Mouse (Mus musculus): ENCODE measurements around the gene Dok5.

Dok5 gene

DNA sequence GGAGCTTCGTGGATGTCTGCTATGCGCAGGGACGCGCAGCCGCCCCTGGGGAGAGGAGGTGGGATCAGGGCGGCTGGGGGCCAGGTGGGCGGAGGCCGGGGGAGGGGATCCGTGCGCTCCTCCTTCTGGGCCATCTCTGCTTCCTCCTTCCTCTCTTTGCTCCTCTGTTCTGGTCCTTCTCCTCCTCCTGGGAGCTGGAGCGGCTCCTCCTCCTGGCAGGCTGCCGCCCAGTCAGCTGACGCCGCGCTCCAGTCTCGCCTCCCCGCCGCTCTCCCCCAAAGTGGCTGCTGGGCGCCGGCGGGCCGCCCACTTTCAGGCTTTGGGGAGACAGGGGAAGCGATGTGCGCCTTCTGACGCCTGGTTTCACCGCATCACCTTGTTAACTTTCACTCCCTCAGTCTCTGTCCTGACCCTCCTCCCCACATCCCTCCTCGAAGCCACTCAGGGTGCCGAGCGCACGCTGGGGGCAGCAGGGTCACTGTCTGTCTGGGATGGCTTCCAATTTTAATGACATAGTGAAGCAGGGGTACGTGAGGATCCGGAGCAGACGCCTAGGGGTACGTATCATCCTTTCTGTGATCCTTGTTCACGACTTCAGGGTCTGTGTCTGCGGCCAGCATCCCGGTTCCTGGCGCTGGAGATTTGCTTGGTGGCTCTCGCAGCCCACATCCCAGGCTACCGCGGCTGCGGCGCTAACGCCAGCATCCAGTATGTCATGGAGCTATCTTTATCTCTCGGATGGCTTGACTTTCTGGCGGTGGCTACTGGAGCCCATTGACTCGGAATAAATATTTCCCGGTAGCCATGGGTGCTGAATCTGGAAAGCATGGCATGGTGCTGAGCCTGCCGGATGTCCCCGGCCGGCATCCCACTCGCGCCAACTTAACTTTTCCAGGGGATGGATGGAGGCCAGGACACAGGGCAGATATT lies at the start of gene Dok5:
TSS of gene Dok5 (plus strand) at position 176 of the 930 bp plus-strand sequence.
- in situ Hi-C loops (cut with MboI, MseI): no loop called here

DNA sequence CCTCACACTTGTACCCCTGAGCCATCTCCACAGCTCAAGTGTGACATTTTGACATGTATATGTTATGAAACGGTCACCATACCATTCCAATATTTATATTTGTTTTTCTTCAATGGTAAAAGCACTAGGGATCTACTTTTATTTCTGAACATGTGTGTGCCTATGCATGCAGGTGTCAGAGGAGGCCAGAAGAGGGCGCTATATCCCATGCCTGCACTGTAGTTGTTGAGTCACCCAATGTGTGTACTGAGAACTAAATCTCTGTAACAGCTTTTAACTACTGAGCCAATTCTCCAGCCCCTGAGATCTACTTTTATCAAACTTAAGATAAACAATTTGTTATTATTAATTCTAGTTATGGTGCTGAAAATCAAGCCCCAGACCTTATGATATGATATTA lies 48.2 kb upstream of the Dok5 start:
- in situ Hi-C loops (cut with MboI, MseI): no loop called here

DNA sequence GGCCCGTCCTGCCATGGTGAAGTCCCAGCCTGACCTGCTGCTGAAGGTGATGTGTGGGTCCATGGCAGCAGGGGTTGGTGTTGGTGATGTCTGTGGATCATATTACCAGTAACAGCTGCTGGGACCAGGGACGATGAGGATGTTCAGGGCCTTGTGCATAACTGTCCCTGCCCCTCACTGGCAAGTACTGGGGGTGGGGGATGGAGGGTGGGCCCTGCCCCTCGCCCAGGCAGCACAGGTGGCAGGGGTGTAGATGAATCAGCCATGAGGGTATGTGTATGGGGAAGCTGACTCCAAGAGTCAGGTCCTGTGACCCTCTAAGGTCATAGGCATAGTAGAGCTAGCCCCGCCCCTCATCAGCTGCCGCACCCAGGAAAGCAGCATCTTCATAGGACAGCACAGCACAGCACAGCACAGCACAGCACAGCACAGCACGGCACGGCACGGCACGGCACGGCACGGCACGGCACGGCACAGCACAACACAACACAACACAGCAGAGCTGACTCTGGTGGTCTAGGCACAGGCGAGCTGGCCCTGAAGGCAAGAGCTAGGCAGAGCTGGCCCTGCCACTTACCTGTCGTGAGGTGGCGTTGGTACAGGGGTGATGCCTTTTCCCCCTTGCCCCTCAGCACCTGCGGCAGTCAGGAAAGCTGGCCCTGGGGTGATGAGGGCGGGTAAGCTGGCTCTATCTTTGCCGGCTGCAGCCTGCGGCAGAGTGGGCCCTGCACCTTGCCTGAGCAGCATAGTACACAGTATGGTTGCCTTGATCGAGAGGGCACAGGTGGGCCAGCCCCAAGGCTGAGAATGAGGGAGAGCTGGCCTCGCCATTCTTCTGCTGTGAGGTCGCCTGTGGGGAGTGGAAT lies 36.3 kb upstream of the Dok5 start:
- in situ Hi-C loops (cut with MboI, MseI): no loop called here

DNA sequence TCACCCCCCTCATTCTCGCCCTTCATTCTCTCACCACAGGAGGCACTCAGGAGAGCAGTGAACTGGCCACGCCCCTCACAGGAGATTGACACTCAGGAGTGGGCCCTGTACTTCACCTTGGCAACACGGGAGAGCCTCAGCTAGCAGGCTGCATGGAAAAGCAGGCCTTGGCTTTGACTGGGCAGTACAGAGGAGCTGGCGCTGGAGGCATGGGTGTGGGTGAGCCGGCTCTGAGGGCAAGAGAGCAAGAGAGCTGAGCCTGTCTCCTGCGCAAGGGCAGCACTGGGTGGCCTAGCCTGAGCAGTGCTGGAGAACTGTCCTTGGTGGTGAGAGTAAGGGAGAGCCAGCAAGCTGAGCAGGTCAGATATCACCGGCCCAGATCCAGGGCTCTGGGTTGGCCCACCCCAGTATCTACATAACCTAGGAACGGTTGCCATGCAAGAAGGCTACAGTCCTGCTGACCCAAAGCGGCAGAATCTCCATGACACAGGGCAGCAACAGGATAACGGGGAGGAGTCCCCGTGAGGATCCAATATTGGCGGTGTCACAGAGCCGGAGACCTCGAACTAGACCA lies 35.6 kb upstream of the Dok5 start:
- in situ Hi-C loops (cut with MboI, MseI): no loop called here

DNA sequence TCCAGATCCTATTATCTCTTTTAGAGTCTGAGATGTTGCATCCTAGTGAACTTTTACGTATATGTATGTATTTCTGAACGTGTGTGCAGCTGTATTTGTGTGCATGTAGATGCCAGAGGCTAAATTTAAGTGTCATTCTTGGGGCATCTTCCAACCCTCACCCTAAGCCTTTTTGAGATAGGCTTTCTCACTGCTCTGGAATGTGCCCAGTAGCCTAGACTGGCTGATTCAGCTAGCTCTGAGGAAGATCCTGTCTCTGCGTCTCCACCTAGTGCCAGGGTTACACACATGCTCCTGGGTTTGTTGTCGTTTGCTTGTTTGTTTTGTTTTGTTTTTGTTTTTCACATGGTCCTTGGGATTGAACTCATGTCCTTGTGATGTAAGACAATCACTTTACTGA lies 31.1 kb upstream of the Dok5 start:
- in situ Hi-C loops (cut with MboI, MseI): no loop called here

DNA sequence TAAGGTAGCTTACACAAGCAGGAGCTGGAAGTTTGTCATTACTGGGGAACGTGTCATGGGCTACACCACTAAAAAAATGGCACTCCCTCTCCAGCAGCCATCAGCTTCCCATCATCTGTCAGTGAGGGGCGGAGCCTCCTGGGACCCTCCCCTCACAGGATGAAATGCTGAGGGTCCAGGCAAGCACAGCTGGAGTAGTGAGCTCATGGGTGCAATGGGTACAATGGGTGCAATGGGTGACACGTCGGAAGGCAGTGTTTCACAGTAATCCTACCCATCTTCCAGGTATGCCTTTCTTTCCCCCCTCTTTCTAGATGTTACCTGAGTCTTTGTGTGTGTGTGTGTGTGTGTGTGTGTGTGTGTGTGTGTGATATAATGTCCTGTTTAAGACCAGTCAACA lies 25.1 kb upstream of the Dok5 start:
- in situ Hi-C loops (cut with MboI, MseI): no loop called here

DNA sequence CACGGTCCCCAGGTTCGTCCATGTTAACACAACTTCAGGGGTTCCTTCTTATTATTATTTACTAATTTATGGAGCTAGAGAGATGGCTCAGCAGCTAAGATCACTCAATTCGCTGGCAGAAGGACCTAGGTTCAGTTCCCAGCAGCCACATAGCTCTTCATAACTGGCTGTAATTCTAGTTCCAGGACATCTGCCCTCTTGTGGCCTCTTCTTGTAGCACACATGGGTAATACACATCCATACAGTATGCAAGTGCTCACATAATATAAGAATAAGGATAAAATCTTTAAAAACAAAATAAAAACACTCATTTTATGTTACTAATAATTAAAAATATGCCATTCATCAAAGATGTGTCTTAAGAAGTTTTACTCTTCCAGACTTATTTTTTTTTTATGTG lies 23.9 kb upstream of the Dok5 start:
- in situ Hi-C loops (cut with MboI, MseI): no loop called here

DNA sequence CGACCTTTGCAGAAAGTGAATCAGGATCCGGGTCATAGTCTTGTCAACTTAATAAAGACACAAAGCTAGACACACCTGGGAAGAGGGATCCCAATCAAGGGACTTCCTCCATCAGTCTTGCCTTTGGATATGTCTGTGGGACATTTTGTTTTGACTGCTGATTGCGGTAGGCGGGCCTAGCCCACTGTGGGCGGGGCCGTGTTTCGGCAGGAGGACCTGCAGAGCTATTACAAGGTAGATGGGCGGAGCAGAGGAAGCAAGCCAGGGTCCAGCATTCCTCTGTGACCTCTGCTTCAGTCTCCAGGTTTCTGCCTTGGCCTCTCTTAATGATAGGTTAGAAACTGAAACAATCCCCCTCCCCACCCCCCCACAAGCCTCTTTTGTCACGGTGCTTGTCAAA lies 22.7 kb upstream of the Dok5 start:
- in situ Hi-C loops (cut with MboI, MseI): no loop called here

DNA sequence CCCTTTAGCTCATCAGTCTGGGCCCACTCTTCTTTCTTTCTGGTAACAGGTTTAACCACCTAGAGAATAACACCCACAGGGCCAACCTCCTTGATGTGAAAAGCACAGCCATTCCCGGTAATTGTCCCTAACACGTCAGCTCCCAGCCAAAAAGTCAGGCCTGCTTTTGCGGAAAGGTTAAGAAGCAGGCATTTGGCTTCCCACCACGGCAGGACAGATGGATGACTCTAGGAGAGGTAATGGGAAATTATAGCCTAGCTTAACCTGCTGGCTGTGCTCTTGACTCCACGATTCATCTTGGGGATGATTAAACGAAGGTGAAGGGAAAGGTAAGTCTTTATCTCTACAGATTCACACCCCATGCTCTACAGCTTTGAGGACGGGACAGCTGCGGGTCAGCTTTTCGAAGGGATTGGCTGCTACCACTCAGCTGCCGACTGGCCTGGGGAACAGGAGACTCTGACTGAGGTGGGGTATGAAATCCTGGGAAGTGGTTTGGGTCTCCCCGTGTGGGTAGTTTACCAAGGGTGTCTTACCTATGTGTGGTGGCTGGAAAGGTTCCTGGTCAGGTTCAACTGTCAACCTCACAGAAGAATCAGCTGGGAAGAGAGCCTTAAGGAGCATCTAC lies 18.8 kb upstream of the Dok5 start:
- in situ Hi-C loops (cut with MboI, MseI): no loop called here

DNA sequence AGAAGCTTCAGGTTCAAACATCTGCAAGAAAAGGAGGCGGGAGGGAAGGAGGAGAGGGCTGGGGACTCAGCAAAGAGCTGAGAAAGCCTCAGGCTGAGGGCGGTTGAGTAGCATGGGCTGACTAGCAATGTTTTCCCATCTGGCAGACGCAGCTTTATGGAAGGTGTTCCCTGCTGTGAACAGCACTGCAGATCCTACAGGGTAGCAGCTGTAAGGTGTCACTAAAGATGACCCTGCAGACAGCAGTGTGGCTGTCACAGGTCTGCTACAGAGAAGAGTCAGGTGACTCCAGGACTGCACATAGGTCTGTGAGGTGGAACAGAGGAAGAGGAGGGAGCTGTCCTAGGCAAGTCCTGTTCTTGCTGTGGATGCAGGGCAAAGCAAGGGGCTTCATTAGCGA lies 11.2 kb upstream of the Dok5 start:
- in situ Hi-C loops (cut with MboI, MseI): no loop called here

DNA sequence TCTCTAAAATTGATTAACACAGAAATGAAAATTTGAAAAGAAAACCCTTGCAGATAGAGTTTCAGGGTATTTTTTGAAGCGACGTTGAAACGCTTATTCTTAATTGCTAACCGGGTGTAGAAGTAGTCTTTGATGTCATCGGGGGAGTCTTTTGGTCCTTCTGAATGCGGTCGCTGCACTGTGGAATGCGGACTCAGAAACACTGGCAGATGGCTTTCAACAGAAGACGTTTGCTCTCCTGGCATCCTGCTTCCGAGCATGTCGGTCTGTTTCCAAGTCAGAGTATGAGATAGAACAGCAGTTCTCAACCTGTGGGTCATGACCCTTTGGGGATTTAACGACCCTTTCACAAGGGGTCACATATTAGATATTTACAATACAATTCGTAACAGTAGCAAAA lies 7.5 kb upstream of the Dok5 start:
- in situ Hi-C loops (cut with MboI, MseI): no loop called here

DNA sequence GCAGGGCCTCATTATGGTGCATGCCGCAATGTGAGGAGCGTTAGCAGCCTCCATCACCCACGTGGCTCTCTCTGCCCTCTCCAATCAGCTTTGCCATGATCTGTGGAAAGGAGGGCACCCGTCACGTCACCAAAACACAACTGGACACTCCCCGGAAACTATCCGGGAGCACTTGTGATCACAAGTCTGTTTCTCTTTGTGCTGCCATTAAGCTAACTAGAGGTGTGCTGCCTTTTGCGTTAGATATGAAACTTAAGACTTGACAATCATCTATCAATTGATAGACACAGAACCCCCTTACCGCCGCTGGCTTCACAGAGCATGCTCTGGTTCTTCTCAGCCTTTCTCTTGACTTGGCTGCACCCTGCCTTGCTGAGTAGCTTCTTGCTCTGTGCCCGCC lies 6.9 kb upstream of the Dok5 start:
- in situ Hi-C loops (cut with MboI, MseI): no loop called here

DNA sequence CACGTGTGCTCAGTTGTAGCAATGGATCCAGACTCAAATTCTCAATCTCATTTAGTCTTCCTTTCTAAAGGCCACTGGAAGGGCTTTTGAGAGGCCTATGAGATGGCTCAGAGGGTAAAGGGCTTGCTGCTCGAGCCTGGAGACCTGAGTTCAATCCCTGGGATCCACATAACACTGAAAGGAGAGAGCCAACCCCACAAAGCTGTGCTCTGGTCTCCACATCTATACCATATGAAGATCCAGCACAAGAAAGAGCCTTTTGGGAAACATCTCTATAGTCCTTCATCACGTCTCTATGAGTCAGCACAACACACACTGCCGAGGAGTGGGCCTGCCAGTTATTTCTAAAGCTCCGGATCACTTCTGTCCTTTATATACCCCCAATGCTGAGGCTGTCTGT lies 5.8 kb upstream of the Dok5 start:
- in situ Hi-C loops (cut with MboI, MseI): no loop called here

DNA sequence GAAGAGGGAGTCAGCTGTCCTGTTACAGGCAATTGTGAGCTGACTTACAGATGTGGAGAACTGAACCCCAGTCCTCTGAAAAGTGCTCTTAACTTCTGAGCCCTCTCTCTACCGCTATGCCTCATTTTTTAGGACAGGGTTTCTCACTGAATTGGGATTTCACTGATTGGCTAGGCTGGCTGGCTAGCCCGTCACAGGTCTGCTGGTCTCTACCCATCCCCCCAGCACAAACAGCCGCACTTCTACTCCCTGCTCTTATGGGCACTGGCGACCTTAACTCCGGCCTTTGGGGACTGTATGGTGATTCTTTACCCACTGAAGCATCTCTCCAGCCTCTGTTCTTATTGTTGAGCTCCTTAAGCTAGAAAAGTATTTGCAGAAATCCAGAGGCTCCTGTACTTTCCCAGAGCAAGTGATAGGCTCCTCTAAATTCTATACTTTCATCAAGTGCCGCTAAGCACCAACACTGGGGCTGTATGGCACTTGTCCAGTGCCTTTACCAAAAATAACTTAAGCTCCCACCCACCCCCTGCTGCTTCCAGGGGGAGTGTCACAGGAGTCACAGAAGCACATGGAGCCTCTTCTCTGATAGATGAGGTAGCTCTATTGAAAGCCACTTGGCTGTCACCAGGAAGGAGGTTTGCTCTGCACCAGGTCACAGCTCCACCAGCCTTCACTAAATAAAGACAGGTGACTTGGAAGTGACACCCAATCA lies 4.5 kb upstream of the Dok5 start:
- in situ Hi-C loops (cut with MboI, MseI): no loop called here

DNA sequence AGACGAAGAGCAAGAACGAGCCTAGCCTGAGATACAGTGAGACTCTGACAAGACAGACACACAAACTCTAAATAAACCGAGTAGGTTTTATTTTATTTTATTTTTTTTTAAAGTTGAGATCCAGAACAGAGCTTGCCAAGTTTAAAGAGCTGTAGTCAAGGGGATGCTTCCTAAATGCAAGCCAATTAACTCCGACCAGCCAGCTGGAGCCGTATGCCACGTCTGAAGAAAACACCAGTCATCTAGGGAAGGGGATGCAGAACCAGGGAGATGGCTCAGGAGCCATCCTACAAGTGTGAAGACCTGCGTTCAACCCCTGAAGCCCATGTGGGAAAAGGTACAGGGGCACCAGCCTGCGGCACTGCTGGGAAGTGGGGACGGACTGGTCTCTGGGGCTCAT lies 2.7 kb upstream of the Dok5 start:
- in situ Hi-C loops (cut with MboI, MseI): no loop called here

DNA sequence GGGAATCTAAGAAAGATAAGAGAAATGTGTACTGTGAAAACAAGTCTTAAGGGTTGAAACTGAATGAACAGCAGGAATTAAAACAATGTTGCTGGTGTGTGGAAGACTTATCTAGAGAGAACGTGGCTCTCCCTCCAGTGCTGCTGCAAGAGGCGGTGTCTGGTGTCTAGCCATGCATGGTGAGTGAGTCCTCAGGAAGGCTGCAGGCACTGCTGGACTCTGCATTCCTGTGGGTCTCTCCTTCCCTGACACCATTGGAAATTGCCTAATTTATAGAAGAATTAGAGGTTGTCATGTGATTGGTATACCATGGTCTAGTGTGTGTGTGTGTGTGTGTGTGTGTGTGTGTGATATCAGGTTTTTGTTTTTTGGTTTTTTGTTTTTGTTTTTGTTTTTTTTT lies 1.9 kb upstream of the Dok5 start:
- in situ Hi-C loops (cut with MboI, MseI): no loop called here

DNA sequence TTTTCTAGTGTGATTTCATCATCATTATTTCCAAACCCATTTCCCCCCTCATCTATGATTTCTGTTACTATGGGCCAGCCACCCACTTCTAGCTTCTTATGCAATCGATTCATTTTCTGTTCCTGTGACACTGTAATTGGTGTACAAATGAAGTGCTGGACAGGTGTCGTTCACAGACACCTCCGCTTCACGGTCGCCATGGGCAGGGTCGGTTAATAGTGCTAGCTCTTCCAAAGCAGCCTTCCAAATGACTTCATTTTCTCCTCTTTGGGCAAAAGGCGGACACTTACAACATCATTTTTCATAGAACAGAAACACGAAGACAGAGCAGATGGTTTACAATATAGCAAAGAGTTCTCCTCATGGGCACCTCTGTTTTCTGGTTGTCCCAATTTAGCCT lies 1.5 kb upstream of the Dok5 start:
- in situ Hi-C loops (cut with MboI, MseI): no loop called here

DNA sequence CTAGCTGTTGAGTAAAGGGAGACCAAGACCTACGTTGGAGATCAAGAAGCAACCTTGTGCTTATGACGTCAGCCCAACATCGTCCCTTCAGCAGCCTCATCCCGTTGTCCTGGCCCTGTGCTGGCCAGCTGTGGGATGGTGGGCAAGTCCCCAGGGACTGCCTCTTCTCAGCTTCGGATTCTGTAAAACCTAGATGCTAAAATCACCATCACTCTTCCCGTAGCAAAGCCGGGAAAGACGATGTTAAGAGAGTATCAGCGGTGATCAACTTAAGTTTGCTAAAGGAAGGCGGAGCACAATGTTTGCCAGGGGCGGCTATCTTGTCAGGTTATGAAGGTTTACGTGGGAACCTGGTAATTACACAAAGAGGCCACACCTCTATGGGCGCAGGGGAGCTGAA lies 826 bp upstream of the Dok5 start:
- in situ Hi-C loops (cut with MboI, MseI): no loop called here

DNA sequence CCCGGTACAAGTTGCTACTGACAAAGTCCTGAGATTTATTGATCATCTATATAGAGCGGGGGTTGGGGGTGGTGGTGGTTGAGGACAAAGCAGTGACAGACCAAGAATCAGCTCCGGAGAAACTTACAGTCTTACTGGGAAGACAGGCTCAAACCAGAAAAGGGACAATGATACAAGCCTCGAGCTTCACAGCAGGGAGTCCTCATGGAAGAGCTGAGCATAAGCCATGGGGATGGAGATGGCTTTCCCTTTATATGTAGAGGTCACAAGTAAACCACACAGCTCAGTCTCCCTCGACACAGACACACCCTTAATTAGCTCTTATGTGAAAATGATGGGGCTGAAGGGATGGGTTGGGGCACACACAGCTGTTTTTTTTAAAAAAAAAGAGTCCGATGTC lies 402 bp upstream of the Dok5 start:
- in situ Hi-C loops (cut with MboI, MseI): no loop called here

DNA sequence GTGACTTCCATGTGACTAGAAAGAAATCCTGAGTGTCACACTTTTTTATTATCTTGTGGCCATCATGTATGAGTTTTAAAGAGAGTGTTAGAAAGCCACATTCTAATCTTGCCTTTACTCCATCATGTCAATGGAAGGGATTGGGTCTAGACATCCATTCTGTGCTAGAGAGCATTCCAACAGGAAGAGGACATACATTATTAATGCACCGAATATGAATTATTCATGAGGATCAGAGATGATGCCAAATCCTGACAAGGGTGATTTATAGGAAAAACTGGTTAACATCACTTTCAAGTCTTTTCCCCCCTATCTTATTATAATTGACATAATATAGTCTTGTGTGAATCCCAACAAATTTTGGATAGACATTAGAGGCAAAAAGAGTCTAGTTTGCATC lies 2.1 kb downstream of the Dok5 start:
- in situ Hi-C loops (cut with MboI, MseI): no loop called here

DNA sequence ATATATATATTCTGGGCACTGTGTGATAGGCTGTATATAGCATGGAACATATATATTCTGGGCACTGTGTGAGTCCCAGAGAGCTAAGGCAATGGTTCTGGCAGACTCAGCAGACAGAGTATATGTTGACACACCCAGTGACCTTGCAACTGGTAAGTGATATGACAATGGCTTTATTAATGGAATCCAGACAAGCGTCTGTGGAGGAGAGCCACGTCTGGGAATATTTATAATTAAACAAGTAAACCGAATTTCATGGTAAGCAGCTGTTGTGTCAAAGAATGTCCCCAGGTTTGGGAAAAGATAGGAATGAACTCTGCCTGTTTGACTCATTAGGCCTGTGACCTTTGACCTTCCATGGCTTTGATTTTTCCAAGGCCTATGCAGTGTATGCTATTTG lies 2.8 kb downstream of the Dok5 start:
- in situ Hi-C loops (cut with MboI, MseI): no loop called here
